Mouse (Mus musculus) spleen, postnatal 4 days (tissue): ENCODE results near the gene Zic5.

Source experiments
- DNase-seq, 2 experiments: peaks; one replicate each; pipeline ENCODE4 v3.0.0; 2022; ENCODE audit warnings: low spot score in 2 of 2

Zic5 gene

DNA sequence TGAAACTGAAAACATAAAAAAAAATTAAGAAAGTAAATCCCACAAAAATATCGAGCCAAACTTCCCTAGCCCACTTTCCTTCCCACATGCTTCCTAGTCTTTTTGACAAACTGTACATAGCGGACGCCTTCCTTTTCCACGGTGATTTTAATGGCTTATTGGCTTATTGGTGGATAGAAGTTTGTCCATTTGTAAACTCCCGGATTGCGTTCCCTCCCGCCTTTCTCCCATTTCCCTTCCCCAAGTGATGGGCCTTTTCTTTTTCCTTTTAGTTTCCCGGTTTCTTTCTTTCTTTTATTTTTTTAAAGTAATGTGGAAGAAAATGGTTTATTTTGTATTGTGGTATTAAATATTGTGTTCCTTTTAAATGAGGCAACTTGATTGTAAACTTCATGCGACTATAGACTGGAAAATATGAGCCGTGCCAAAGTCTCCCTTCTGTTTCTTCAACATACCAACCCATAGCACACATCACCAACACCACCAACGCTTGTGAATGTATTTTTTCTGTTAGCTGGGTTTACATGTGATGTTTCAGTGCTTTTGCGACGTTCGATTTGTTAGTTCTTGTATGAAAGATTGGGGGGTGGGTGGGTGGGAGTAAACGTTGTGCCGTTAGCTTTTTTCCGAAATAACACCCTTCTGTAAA, 14.1 kb upstream of the Zic5 start:
- no peak for DNase-seq

DNA sequence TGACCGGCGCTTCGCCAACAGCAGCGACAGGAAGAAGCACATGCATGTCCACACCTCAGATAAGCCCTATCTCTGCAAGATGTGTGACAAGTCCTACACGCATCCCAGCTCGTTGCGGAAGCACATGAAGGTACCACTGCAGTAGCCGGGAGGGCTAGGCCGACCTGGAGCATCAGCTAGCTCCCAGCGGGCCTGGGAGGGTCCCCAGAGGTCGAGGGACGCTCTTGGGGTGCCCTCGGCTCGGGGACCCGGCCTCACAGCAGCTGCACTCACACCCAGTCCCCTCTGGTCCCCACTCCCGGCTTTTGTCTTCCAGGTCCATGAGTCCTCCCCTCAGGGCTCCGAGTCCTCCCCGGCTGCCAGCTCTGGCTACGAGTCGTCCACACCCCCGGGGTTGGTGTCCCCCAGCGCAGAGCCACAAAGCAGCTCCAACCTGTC, 13.1 kb upstream of the Zic5 start:
- no peak for DNase-seq

DNA sequence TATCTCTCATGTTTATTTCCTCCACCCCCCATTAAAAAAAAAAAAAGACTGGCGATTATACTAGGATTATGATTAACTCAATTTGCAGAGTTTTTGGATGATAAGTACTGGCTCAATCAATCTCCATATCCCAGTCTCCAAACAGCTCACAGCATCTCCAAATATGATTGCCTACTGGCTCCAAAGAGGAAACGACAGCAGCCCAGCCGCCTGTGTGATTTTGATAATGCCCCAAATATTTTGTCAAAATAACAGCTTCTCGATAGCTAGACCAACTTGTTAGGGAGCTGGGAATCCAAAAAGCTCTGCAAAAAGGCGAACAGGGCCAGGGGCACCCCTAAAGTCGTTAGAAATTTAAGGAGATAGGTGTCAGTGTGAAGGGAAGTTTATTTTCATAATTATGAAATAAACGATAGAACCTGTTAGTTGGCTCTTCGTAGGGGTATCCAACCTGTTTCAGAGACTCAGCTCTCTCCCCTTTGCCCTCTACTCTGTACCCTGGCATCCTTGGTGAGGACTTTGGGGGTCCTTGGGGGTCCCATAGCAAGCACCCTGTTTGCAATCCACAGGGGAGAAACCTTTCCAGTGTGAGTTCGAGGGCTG, 12.6 kb upstream of the Zic5 start:
- no peak for DNase-seq

DNA sequence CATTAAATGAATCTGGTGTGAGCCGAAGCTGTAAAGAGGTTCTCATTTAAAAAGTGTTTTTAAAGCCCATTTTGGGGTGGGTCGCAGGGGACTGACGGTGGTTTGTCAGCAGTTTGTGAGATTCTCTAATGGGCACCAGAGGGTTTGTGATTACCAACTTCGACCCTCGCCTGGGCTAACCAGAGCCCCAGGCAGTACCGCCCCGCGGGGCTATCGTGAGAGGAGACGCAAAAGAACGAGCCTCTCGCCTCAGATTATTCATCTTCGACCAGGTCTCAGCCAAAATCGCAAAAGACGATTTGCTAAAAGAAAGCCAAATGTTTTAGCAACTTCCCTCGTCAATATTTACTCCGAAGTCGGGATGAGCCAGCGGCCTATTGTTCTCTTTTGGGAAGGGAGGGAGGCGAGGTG, 11.8 kb upstream of the Zic5 start:
- DNase-seq = no peak

DNA sequence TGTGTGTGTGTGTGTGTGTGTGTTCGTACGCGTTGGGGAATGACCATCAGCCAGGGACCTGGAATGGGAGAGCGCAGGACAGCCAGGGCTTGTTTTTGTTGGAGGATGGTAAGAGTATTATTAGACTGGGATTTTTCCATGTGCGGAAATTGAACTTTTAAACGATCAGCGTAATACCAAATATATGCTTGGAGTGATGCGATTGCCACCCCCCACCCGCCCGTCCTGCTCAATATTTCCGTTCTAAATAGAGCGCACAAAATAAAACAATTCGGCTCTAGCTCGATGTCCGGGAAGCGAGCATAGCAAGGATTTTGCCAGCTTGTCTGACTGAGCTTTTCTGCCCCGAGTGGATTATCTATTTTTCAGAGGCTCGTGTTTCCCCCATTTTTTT, 11.3 kb upstream of the Zic5 start:
- DNase-seq = no peak

DNA sequence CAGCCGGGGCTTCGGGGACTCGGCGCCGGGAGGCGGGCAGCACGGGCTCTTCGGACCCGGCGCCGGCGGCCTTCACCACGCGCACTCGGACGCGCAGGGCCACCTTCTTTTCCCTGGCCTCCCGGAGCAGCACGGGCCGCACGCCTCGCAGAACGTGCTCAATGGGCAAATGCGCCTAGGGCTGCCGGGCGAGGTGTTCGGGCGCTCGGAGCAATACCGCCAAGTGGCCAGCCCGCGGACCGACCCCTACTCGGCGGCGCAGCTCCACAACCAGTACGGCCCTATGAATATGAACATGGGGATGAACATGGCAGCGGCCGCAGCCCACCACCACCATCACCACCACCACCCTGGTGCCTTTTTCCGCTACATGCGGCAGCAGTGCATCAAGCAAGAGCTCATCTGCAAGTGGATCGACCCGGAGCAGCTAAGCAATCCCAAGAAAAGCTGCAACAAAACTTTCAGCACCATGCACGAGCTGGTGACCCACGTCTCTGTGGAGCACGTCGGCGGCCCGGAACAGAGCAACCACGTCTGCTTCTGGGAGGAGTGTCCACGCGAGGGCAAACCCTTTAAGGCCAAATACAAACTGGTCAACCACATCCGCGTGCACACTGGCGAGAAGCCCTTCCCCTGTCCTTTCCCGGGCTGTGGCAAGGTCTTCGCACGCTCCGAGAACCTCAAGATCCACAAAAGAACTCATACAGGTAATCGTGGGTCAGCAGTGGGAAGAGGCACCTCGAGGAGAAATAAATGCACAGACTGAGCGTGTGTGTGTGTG, 10.8 kb upstream of the Zic5 start:
- no peak for DNase-seq

DNA sequence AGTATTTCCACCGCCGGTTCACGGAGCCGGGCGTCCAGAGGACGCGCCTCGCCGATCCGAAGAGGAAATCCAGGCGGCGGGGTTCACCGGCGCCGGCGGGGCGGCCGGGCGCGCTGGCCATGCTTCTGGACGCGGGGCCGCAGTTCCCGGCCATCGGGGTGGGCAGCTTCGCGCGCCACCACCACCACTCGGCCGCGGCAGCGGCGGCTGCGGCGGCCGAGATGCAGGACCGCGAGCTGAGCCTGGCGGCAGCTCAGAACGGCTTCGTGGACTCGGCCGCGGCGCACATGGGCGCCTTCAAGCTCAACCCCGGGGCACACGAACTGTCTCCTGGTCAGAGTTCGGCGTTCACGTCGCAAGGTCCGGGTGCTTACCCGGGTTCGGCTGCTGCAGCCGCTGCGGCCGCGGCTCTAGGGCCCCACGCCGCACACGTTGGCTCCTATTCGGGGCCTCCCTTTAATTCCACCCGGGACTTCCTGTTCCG, 10.1 kb upstream of the Zic5 start:
- DNase-seq = no peak

DNA sequence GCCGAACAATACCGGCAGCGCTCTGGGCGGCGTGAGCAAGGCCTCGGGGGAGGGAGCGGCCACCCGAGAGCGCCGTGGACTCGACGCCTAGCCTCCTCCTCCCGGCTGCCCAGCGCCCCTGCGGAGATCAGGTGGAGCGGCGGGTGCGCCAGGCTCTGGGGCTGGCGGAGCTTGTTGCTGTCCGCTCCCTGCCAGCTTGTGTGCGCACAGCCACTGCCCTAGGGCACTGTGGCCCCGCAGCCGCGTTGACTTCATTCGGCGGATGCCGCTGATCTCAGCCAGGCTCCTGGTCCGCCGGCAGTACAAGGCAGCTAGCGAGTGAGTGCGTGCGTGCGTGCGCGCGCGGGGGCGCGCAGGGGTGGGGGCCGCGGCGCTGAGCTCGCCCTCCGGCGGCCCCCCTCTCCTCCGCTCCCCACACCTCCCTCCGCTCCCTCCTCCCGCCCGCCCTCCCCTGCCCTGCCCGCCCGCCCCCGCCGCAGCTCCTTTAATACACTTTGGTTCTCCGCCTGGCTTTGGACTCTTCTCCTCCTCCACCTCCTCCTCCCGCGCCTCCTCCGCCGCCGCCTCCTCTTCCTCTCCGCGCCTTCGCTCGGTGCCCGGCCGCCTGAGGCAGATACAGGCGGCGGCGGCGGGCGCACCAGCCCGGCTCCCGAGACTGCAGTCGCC, 9.5 kb upstream of the Zic5 start, which contains the start of gene Zic2:
Zic2 (plus strand) TSS at position 545 of the 666 bp plus-strand sequence.
- DNase-seq = no peak

DNA sequence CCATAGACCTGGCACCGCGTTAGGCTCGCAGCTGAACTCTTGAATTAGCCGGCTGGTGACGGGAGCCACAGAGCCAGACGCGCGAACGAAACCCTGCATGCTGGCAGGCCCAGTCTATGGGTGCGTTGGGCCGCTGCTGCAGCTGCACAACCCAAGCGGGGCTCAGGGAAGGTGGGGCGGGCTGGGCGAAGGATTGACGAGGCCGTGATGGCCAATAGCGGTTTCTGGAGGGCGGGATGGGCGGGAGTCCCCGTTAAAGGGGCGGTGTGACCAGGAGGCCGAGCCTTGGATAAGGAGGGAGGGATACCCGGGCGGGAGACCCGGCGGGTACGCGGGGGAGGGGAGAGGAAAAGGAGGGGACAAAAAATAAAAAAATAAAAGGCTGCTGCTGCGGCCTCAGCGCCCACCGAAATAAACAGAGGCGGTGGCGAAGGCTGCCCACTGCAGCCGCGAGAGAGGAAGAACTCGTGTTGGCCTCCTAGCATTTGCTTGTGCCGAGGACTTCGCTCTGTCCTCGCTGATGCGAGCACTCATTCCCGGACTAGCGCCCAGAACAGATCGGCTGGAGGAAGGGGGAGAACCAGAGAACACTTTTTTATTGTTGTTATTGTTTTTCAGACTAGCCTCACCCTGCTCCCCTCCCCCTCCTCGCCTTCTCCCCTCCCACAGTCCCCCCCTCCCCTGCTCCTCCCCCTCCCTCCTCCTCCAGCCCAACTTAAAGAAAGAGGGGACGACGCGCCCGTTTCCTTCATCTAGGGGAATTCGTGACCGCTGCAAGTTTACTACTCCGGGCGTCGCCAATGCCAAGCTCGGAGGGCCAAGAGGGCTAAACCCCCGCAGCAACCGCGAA, 8.8 kb upstream of the Zic5 start:
- DNase-seq = no peak

DNA sequence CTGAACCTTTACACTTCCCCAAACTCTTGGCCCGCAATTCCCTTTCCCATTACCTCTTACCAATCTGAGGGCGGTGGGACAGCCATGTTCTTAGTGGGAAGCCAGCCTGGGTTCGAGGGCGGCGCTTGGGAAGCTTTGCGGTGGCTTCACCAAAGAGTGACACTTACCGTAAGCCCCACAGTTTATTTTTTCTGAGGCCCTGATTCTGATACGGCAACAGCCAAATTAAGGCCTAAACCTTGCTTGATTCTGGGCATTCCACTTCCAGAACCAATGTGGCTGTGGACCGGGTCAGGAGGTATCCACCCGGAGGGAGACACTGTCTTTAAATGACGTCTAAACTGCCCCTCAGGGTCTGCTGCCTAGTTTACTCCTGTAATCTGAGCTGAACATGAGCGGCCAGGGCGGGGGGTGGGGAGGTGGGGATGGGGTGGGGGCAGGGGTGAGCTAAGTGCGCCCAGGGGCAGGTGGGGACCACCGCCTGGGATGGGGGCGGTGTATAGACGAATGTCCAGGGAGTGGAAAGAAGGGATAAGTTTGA, 7.8 kb upstream of the Zic5 start:
- DNase-seq = no peak

DNA sequence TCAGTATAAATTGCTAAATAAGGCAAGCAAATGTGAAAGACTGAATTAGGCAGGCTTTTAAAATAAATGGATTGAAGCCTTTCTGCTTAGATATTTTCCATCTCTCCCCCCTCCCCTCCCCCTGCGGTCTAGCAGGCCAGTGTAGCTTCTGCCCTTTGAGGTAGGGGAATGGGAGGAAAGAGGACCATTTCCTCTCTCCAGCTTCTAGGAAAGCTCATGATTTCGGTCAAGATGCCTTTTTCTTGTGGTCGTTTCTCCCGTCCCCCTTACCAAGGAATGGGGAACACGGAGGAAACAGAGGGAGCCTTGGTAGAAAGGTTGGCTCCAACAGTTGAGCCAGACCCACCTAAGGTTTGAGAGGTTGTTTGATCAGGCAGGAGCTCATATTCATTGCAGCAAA, 7.2 kb upstream of the Zic5 start:
- peak in 1 of 2 experiments; percentile 22 for DNase-seq

DNA sequence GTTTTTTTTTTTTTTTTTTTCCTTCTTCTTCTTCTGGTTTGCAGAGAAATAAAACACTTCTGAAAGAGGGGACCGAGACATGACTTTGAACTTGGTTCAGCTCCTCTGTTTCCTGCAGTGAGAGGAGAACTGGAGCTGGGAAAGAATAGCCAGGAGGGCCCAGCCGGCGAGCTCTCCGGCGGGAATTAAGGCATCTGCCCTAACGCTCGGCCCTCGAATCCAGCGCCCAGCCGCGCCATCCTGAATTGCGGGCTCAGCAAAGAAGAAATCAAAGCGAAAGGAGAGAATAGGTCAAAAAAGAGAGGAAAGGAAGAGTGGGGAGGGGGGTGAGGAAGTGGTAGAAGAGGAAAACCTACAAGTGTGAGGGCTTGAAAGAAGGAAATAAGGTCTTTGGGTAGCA, 6.7 kb upstream of the Zic5 start:
- peak in 1 of 2 experiments; percentile 46 for DNase-seq

DNA sequence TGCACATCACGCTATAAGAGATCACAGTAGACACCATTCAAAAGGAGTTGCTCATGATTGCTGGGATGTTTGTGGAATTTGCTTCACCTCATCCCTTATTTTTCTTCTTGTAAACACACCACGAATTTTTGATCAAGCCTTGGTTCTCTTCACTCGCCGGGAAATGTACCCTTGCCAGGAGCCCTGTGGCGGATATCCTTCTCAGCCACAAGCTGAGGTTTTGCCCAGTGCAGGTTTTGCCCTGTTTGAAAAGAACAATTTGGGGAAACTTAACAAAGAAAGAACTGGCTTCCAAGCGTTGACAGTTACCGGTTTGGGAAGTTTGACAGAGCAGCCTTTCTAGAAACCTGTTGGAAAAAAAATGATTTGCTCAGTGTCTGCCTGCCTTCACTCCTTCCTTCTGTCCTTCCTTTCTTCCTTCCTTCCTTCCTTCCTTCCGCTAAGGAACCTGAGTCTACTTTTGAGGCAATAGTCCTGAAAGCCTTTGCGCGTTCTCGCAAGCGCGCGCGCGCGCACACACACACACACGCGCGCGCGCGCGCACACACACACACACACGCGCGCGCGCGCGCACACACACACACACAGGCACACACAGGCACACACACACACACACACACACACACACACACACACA, 6.1 kb upstream of the Zic5 start:
- peak in 1 of 2 experiments; percentile 40 for DNase-seq

DNA sequence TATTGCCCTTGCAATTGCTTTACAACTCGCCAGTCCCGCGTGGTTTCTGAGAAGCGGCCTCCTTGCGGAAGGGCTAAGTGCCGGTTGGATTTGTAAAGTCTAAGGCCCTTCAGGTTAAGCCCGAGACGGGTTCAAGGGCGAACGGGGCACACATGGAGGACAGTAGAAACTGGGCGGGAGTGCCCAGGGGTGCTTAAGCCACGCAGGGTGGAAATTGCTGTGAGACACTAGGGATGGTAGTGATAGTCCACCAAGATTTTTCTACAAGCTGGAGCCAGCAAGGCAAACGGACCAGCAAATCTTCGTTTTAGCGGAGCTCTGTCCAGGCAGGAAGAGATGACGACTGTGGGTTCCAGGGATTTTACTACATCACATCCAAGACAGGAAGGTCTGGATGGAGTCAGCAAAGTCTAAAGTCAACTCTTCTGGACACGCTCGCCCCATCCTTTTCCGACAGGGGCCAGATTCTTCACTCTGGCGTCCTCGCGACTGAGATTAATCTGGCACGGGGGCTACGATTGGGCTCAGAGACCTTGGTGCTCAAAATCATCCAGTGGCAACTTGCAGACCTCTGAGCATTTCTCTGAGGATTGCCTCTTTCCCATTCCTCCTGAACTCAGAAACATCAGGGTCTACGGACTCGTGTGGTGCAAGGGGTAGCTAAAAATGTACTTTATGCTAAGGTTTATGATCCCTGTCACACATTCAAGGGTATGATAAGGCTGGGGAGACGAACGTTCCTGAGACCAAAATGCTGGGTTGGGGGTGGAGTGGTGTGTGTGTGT, 3.7 kb upstream of the Zic5 start:
- no peak for DNase-seq

DNA sequence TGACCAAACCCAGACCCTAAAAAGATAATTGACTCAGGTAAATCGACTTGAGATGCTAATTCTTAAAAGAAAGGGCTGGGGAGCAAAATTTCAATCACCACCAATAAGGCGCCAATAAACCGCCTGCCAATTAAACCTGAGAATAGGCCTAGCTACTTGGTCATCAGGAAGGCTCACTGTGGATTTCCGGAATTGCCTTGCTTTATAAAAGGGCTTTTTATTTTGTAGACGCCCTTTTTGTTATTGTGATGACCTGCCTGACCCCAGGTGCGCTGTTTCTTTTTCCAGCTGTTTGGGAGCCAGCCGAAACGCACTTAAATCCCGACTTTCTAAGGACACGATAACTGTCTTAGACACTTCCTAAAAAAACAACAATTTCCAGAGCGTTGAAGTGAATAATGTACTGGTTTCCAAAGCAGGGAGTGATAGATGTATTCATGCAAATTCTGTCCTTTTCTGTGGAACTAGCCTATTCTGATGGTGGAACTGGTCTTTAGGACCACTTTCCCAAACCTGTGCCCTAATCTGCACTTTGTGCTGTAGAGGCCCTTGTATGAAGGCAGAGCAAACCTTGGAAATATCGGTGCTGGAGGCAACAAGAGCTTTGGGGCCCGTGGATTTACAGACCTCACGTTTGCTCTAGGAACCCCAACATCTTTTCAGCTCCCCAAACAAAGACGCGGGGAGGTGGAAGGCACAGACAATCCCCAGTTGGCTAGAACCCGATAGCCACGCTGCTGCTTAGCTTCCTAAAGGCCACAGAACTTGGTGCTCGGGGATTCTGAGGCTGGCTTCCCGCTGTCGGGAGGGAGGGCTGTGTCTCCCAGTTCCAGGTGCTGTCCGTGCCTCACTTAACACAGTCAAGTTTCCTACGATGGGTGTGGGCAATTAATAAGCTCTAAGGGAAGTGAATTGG, 2.7 kb upstream of the Zic5 start:
- no peak for DNase-seq

DNA sequence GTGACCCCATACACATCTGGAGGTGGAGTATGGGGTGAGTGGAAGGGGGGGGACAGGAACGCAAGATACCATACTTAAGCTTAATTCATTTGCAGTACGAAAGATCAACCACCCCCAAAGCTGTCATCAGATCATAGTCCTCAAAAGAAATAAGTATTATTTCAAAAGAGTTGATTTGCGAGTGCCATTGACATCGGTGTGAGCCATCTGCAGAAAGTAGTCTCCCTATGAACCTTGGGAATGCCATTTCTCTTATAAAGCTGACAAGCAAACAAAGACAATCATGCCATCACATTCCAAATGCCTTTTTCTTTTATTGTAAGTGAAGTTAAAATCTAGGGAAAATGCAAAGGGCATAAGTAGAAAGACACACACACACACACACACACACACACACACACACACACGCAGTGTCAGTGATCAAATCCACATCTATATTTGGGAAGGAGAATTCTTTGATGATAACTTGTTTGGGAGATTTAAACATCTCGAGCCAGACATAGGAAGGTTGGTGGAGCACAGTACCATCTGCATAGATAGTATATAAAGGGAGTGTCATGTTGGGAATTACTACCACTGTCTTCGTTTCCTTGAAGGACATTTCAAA, 1.4 kb upstream of the Zic5 start:
- DNase-seq = no peak

DNA sequence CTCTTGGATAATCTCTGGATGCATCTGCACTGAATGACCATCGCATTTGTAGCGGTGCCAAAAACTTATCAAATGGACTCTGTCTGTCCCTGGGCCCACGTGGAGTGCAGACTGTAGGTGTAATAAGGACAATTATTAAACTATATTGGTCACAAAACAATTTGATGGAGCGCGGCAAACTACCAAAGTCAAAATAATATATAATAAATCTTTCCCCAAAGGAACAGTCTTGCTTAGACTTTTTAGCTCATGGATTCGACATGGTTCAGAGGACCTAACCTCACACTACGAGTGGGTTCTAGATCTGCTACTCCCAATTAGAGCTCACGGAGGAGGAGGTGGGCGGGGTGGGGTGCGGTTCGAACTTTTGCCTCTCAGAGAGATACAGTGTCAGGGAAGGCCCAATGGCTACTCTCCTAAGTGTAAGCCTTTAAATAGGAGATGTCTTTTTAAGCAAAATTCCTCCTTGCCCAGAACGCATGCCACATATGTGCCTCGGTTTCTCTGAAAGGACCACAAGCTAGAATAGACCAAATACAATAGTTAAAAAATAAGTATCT, 534 bp upstream of the Zic5 start:
- DNase-seq = no peak

DNA sequence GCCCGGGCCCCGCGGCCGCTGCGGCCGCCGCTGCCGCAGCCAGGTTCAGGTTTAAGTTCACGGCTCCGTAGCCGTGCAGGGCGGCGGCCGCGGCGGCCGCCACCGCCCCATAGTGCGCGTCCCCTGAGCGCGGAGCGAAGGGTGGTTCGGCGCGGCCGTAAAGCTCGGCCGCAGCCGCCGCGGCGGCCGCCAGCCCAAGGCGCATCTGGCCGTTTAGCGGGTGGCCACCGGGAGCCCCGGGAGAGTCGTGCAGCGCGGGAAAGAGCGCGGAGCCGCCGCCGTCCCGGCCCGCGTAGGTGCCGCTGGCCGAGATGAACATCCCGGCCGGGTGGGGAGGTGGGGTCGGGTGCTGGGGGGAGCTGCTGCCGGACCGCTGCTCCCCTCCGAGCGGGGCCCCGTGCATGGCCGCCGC, 1.1 kb downstream of the Zic5 start:
- no peak for DNase-seq
